In genomic region chr4:137135792-137136191, GRCm38 (mm10) we compare ENCODE assay signal across 10 mouse cellular contexts.
DNase-seq lines count a peak whose midpoint lies in the region; ATAC-seq lines count a peak whose summit lies in the region.
"Had no signal": no experiment of that assay in that cellular context is flagged by ENCODE, and none has a peak within 500 bp of the region (broad histone marks: within the 10 kb centered on the region; RNA-seq: fewer than 3 reads in every experiment).

No protein-coding gene starts in this region.

- H3K36me3 ChIP-seq in kidney, embryonic 14.5 days (ENCODE audit: control insufficient read depth, insufficient read depth, low read length), result no peaks in the 10 kb centered on the region
- no peaks in the 10 kb centered on the region for H3K36me3 ChIP-seq in liver, embryonic 12.5 days
- H3K36me3 ChIP-seq: heart, embryonic 15.5 days had no signal

- DNase-seq in kidney, adult 18-20 months, result no peak
- DNase-seq in NIH3T3 (ENCODE audit: low read depth), result peak; percentile 21
- DNase-seq in adrenal gland, postnatal 25 days, result peak; percentile 87
- DNase-seq in kidney, postnatal 4 days, result peak; percentile 80 to 85
- no peak for DNase-seq in urinary bladder, adult 18-20 months (ENCODE audit: low spot score in 2 of 2)

- H3K4me3 ChIP-seq in kidney, embryonic 14.5 days (ENCODE audit: low read length), result no peak overlapping the region
- H3K4me3 ChIP-seq in liver, embryonic 12.5 days, result no peak overlapping the region
- H3K4me3 ChIP-seq: heart, embryonic 15.5 days had no signal

- WGBS in kidney, embryonic 14.5 days, result 16% methylated on average over 8 of the region's 8 CpGs
- WGBS in liver, embryonic 12.5 days (ENCODE audit: insufficient replicate concordance), result 62% methylated on average over 8 of the region's 8 CpGs

- H3K9me3 ChIP-seq in kidney, embryonic 14.5 days (ENCODE audit: control insufficient read depth, low read length), result no peaks in the 10 kb centered on the region
- H3K9me3 ChIP-seq in liver, embryonic 12.5 days (replicated peaks), result no peaks in the 10 kb centered on the region
- H3K9me3 ChIP-seq: heart, embryonic 15.5 days had no signal

- peak; percentile 61 for ATAC-seq in kidney, embryonic 14.5 days (ENCODE audit: low FRiP score, low TSS enrichment)
- no peak for ATAC-seq in liver, embryonic 12.5 days
- ATAC-seq in erythroid progenitor cell, adult 5-6 weeks (replicated peaks; ENCODE audit: low FRiP score, poor library complexity, severe bottlenecking), result no peak

- H3K4me2 ChIP-seq in kidney, embryonic 14.5 days (replicated peaks; ENCODE audit: low read depth, low read length), result no peak overlapping the region
- no peak overlapping the region for H3K4me2 ChIP-seq in liver, embryonic 12.5 days
- H3K4me2 ChIP-seq: heart, embryonic 15.5 days had no signal

- H3K27ac ChIP-seq in kidney, embryonic 14.5 days (ENCODE audit: low read depth, low read length), result no peak overlapping the region; the same call in 1 of the 2 replicates
- no peak overlapping the region for H3K27ac ChIP-seq in liver, embryonic 12.5 days
- H3K27ac ChIP-seq: heart, embryonic 15.5 days; liver, embryonic 14.5 days had no signal

- H3K27me3 ChIP-seq in kidney, embryonic 14.5 days (ENCODE audit: control insufficient read depth, insufficient read depth, low read length), result no peaks in the 10 kb centered on the region; the same call in 1 of the 2 replicates
- peaks cover 58% of the 10 kb centered on the region for H3K27me3 ChIP-seq in liver, embryonic 12.5 days (replicated peaks)

- peaks cover 33% of the 10 kb centered on the region for H3K4me1 ChIP-seq in kidney, embryonic 14.5 days (ENCODE audit: control insufficient read depth, insufficient read depth, low read length)
- no peaks in the 10 kb centered on the region for H3K4me1 ChIP-seq in liver, embryonic 12.5 days

- H3K9ac ChIP-seq in kidney, embryonic 14.5 days (ENCODE audit: low read depth, low read length), result no peak overlapping the region
- H3K9ac ChIP-seq in liver, embryonic 12.5 days, result no peak overlapping the region
- H3K9ac ChIP-seq: heart, embryonic 15.5 days; liver, embryonic 14.5 days had no signal

Comparison
In these comparisons a context has a peak if more than half of its experiments do, and no peak if none do; other contexts are left out.
1. DNase-seq: peak in NIH3T3 (single experiment), adrenal gland, postnatal 25 days (single experiment) and kidney, postnatal 4 days (2 of 2); none in kidney, adult 18-20 months (single experiment) and urinary bladder, adult 18-20 months (0 of 2).